ENCODE assay signal across 8 mouse cellular contexts in the genomic region with DNA sequence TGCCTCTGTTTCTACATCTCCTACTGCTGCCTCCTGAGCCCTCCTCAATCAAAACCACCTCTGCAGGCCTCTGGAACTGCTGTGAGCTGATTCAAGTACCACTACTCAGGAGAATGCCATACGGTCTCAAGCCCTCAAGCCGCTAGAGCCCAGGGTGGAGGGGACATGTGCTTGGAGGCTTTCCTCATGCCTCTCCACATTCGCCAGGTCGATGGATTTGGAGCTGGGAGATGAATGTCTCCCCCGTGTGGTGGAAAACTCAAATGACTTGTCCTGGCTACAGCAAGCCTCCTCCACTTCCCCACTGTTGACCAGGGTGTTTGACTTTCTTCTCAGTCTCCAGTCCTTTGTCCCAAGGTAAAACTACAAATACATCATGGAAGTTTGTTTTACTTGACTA. TPM values are rescaled to one million over a fixed set of nuclear protein-coding genes. Genes with fewer than 3 reads are reported as not detected.
DNase-seq lines count a peak whose midpoint lies in the region; ATAC-seq and TF ChIP-seq lines count a peak whose summit lies in the region.

No protein-coding gene starts in this region.

- no peak for TF ChIP-seq EP300 in stomach, postnatal 0 days (optimal IDR thresholded peaks at IDR 0.05)

- H3K9ac ChIP-seq in kidney, embryonic 15.5 days: no peak overlapping the region
- H3K9ac ChIP-seq in stomach, postnatal 0 days (ENCODE audit: low read length): no peak overlapping the region

- H3K4me3 ChIP-seq in cerebellum, adult 2 months (replicated peaks; ENCODE audit: insufficient read depth, low read depth, low read length): no peak overlapping the region
- H3K4me3 ChIP-seq in spleen, adult 2 months (ENCODE audit: extremely low read depth, insufficient read depth, insufficient read length): no peak overlapping the region
- H3K4me3 ChIP-seq in kidney, embryonic 15.5 days (replicated peaks): no peak overlapping the region
- no peak overlapping the region for H3K4me3 ChIP-seq in stomach, postnatal 0 days (ENCODE audit: low read depth, low read length)

- no peak for TF ChIP-seq POLR2A in cerebellum, adult 2 months (IDR thresholded peaks at IDR 0.05; ENCODE audit: borderline replicate concordance, insufficient read depth, low read length)
- no peak for TF ChIP-seq POLR2A in spleen, adult 2 months (IDR thresholded peaks at IDR 0.05; ENCODE audit: low read depth, low read length)

- no peaks in the 10 kb centered on the region for H3K9me3 ChIP-seq in kidney, embryonic 15.5 days (replicated peaks)
- no peaks in the 10 kb centered on the region for H3K9me3 ChIP-seq in stomach, postnatal 0 days (ENCODE audit: control insufficient read depth, low read length)

- no peaks in the 10 kb centered on the region for H3K36me3 ChIP-seq in spleen, adult 2 months (ENCODE audit: control insufficient read depth, insufficient read depth, low read length)
- no peaks in the 10 kb centered on the region for H3K36me3 ChIP-seq in kidney, embryonic 15.5 days
- H3K36me3 ChIP-seq in stomach, postnatal 0 days (ENCODE audit: control insufficient read depth, insufficient read depth, low read length): no peaks in the 10 kb centered on the region

- no peaks in the 10 kb centered on the region for H3K27me3 ChIP-seq in cerebellum, adult 2 months (ENCODE audit: control insufficient read depth, insufficient read depth, low read length)
- no peaks in the 10 kb centered on the region for H3K27me3 ChIP-seq in spleen, adult 2 months (ENCODE audit: control insufficient read depth, insufficient read depth, low read length)
- H3K27me3 ChIP-seq in kidney, embryonic 15.5 days: no peaks in the 10 kb centered on the region
- no peaks in the 10 kb centered on the region for H3K27me3 ChIP-seq in stomach, postnatal 0 days (ENCODE audit: control insufficient read depth, insufficient read depth, low read length)

- no peak overlapping the region for H3K27ac ChIP-seq in cerebellum, adult 2 months (ENCODE audit: insufficient read depth, low read length)
- H3K27ac ChIP-seq in spleen, adult 2 months (ENCODE audit: insufficient read depth, low read length): no peak overlapping the region
- no peak overlapping the region for H3K27ac ChIP-seq in kidney, embryonic 15.5 days
- H3K27ac ChIP-seq in stomach, postnatal 0 days (replicated peaks): no peak overlapping the region

- ATAC-seq in kidney, embryonic 15.5 days (replicated peaks; ENCODE audit: low FRiP score): 0 out of 2 replicates have a peak, but pooled peaks have one; percentile 54
- peak; percentile 29; the same call in 1 of the 2 replicates for ATAC-seq in stomach, postnatal 0 days (ENCODE audit: low FRiP score, low TSS enrichment)

- no peak overlapping the region for H3K4me2 ChIP-seq in kidney, embryonic 15.5 days
- no peak overlapping the region for H3K4me2 ChIP-seq in stomach, postnatal 0 days (replicated peaks; ENCODE audit: low read depth)

- 11% methylated on average over 5 of the region's 5 CpGs for whole genome bisulfite sequencing in cerebellum, adult 2 months
- 32% methylated on average over 5 of the region's 5 CpGs for WGBS in spleen, adult 2 months
- 20% methylated on average over 5 of the region's 5 CpGs for WGBS in kidney, embryonic 15.5 days
- WGBS in stomach, postnatal 0 days: 14% methylated on average over 5 of the region's 5 CpGs

- peak; percentile 63; the same call in 1 of the 2 replicates for TF ChIP-seq CTCF in cerebellum, adult 2 months (IDR thresholded peaks at IDR 0.05; ENCODE audit: borderline replicate concordance, insufficient read depth, low read depth, low read length)
- TF ChIP-seq CTCF in spleen, adult 2 months (IDR thresholded peaks at IDR 0.05; ENCODE audit: extremely low read depth, insufficient read depth, insufficient read length, insufficient replicate concordance): peak; percentile 50; the same call in 1 of the 2 replicates
- peak; percentile 81 for TF ChIP-seq CTCF in stomach, postnatal 0 days (IDR thresholded peaks at IDR 0.05; ENCODE audit: low read depth)

- DNase-seq in cerebellum, adult 2 months: no peak
- no peak for DNase-seq in cerebellum, adult 11-12 months
- peak in 1 of 2 experiments; percentile 17 for DNase-seq in spleen, adult 2 months (ENCODE audit: low read depth in 1 of 2, low spot score in 2 of 2)
- DNase-seq in spleen, adult 12 weeks (ENCODE audit: low spot score): no peak
- peak; percentile 77 for DNase-seq in embryo, embryonic 11 days
- DNase-seq in lung, postnatal 10 days: peak; percentile 67
- peak; percentile 58 for DNase-seq in stomach, postnatal 0 days (ENCODE audit: low spot score)

- no peaks in the 10 kb centered on the region for H3K4me1 ChIP-seq in cerebellum, adult 2 months (ENCODE audit: control insufficient read depth, insufficient read depth, low read length)
- no peaks in the 10 kb centered on the region for H3K4me1 ChIP-seq in spleen, adult 2 months (ENCODE audit: control insufficient read depth, insufficient read depth, insufficient read length)
- no peaks in the 10 kb centered on the region for H3K4me1 ChIP-seq in kidney, embryonic 15.5 days
- H3K4me1 ChIP-seq in stomach, postnatal 0 days (replicated peaks; ENCODE audit: control insufficient read depth, insufficient read depth): no peaks in the 10 kb centered on the region

RNA-seq across cellular contexts. Expression of a gene that starts 47.0 kb away (rescaled TPM):
- 3.2 and 3.6 TPM in 2 replicates for polyA plus RNA-seq in cerebellum, adult 2 months (2012; rRNA removed)
- polyA plus RNA-seq in spleen, adult 2 months (2012; rRNA removed): 2.5 and 3.6 TPM in 2 replicates
- 2.1 and 2.3 TPM in 2 replicates for polyA plus RNA-seq in kidney, embryonic 15.5 days (2015; fragmentation: Nextera tagmentation; extraction: Ambion mirVana)
- 0.52 and 1.3 TPM in 2 replicates for polyA plus RNA-seq in stomach, postnatal 0 days (2015; fragmentation: Nextera tagmentation; extraction: Ambion mirVana)

Comparison
In these comparisons a context has a peak if more than half of its experiments do, and no peak if none do; other contexts are left out.
1. DNase-seq: peak in embryo, embryonic 11 days (single experiment), lung, postnatal 10 days (single experiment) and stomach, postnatal 0 days (single experiment); none in cerebellum, adult 2 months (0 of 2), cerebellum, adult 11-12 months (single experiment) and spleen, adult 12 weeks (single experiment).
2. Peak in every context shown above with its lines, with median percentiles within 50 percentile points of each other: CTCF ChIP-seq.